Mouse (Mus musculus): ENCODE measurements around the gene Gdf9. TPM values are rescaled to one million over a fixed set of nuclear protein-coding genes. Genes with fewer than 3 reads are reported as not detected.

The Gdf9 gene
- total RNA-seq, 2 experiments from 2014 or later = 0.52 to 0.80 TPM

DNA sequence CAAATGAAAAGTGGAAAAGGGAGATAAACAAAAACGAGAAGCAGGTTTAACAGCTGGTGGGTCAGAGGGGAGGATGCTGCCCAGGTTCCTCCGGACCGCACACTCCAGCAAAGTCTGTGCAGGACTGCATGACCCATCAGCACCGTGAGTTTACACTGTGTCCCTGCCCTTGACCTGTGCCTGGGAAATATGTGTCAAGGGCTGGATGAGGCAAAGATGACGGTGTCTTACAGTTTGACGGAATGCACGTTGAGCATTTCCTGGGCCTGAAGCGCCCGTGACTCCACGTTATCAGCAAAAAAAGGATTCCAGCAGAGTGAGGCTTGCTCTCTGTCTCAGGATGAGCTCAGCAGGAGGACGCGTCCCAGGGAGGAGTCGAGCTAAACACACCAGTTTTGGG lies 14.7 kb downstream of the Gdf9 start:
- DNase-seq = no peak

DNA sequence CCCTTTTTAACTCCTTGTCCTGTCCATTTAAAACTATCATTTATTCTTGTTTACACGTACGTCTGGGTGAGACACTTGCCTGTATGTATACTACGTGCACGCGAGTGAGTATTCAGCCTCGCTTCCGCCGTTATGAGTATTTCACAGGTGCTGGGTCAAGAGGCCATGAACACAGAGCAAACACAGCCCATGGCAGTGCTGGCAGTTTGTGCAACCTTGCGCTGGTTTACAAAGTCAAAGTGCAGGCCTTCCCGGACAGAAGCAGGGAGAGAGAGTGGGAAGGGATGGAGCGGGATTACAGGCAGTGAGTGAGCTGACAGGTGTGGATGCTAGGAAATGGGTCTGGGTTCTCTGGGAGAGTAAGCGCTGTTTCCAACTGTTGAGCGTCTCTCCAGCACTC lies 15.4 kb downstream of the Gdf9 start:
- DNase-seq = no peak

DNA sequence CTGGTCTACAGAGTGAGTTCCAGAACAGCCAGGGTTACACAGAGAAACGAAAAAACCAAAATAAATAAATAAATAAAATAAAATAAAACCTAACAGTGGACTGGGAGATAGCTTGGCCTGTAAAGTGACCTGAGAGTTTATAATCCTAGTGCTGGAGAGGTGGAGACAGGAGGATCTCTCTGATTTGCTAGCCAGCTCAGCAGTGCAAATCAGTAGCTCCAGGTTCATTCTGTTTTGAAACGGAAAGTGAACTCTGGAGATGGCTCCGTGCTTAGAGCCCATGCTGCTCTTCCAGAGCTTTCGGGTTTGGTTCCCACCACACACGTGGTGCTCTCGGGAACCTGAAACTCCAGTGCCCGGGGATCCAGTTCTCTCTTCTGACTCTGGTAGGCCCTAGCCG lies 17.2 kb downstream of the Gdf9 start:
- DNase-seq = no peak

DNA sequence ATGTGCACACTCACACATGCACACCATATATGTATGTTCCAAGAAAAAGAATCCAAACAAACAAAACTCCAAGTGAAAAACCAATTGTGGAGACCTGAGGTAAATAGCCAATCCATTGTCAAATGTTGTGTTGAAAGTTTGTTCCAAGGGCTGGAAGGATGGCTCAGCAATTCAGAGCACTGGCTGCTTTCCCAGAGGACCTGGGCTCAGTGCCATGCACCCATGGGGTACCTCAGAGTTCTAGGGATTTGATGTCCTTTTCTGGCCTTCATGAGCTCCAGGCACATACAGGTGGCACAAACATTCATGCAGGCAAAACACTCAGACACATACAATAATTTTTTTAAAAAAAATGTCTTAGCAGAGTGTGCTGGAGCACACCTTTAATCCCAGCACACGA lies 17.7 kb downstream of the Gdf9 start:
- peak; percentile 78 to 86 for DNase-seq

DNA sequence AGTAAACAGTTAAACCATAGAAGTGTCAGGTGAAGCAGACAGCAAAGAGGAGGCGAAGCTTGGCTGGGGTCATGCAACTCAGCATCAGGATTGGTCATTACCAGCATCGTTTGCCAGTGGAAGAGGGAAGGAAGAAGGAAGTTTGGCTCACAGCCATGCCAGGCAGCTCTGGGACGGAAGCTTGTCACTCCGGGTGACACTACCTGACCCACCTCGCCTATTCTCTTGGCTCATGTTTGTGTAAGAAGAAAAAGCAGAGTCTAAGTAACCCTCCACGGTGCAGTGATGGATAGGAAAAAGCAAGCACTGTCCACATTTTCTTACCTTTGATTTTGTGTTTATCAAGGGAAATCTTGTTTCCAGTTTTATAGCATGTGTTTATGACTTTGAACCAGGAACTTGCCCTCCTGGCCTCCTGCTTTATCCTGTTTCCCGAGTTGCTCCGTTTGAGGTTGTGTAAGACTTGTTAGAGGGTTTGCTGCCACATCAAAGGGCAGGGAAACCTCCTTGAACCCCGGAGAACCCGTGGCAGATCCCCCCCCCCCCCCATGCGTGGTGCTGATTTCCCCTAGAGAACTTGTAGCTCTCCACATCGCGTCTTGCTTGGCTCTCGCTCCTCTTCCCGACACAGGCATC lies 19.4 kb downstream of the Gdf9 start:
- no peak for DNase-seq

DNA sequence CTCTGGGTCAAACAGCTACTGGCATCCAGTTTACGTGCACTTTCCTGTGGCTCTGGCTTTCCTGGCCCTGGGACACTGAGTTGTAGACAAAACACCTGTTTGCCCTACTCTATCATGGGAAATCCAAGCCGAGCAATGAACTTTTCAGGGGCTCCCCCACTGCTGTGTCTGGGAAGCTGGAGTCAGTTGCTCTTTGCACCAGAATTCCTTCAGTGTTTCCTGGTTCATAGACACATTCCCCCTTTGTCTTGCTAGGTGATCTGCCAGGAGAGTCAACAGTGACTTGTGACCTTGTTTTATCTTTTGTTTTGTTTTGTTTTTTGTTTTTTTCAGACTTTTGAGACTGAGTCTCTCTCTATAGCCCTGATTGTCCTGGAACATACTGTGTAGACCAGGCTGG lies 20.5 kb downstream of the Gdf9 start:
- DNase-seq = no peak

DNA sequence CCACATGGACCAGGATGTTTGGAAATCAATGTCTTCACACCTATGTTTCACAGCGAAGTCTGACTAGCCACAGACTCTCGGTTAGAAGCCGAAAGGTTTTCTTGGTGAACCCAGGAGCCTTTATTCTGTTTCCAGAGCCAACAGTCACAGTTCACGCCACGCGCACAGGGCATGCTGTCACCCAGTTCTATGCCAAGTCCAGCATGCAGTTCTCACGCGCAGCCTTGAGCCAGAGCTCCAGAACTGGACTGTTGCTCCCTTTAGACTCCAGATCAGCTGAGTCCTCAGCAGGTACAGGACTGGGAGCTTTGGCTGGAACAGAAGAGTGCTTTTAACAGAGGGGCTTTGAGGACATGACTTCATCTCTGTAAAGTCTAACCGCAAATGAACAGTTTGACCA lies 21.6 kb downstream of the Gdf9 start:
- peak in 1 of 2 experiments; percentile 49 for DNase-seq

DNA sequence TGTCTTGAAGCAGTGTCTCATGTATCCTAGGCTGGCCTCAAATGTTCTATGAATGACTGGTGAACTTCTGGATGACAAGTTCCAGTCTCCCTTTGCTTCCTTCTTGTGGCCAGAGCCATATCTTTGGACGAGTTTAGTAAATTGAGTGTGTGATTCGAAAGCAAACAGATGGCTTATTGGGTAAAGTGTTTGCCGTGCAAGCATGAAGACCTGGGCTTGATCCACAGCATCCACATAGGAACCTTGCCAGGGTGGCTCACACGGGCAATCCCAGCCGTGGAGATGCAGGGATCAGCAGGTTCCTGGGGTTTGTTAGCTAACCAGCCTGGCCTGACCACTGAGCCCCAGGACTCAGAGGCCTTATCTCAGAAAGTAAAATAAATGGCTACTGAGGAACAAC lies 22.2 kb downstream of the Gdf9 start:
- no peak for DNase-seq

DNA sequence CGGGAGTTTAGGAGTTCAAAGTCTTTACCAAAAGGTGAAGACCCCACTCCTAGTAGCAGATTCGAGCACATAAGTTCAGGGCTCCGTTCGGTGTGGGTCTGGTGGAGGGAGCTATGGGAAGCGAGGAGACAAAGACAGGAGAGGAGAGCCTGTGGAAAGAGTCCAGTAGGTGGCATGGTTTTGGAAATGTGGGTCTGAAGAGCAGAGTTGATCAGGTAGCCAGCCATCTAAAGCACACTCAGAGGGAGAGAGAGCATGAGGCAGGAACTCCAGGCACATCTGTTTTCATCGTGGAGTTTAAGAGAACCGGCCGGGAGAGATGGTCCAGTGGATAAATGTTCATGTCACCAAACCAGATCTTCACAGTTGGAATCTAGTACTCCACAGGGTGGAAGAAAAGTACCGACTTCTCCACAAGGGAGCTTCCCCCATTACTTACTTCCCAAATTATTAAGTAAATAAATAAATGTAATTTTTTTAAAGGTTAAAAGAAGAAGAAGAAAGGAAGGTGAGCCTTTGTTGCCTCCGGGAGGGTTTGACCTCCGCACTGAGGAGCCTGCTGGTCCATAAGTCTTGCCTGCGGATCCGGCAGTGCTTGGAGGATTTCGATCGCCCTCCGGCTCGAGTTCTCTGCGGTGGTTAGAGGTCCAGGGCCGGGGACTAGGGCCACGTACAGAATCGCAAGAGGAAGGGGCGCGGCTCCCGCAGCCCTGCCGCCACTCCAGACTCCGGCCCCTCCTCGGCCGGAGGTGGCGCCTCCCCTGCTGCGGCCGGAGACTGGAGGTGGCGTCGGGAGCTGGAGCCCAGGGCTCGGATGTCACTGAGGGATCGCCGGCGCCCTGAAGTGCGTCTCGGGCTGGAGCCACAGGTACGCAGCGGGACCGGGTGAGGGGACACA lies 25.9 kb downstream of the Gdf9 start, which contains the start of the genes Gm10447 and Shroom1:
Gm10447 (minus strand) TSS at position 637 of the 898 bp plus-strand sequence.
Shroom1 (plus strand) TSS at position 732 of the 898 bp plus-strand sequence.
- peak; percentile 66 to 75 for DNase-seq

DNA sequence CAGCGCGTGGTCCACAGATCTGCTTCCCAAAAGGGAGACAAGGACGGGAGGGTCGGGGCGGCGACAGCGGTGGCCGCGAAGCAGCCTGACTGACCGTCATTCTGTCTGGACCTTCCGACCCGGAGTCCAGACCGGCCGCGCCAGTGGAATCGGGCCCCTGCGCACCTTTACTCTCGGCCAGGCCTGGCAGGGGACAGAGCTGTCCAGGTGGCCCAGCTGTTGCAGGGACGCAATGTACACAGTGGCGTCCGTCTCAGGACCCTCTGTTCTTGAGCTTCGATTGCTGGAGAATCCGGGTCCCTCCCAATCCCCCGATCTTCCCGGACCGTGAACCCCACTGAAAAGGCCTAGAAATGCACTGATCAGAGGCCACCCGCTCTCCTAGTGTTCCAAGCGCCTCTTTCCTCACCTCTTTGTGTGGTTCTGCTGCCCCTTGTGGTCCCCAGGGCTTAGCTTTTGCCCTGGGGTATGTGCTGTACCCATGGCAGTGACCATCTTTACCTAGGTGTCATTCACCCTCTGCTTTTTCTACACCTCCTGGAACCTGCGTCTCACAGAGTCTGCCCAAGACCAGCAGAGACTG lies 26.6 kb downstream of the Gdf9 start:
- DNase-seq = peak in 1 of 2 experiments; percentile 34

DNA sequence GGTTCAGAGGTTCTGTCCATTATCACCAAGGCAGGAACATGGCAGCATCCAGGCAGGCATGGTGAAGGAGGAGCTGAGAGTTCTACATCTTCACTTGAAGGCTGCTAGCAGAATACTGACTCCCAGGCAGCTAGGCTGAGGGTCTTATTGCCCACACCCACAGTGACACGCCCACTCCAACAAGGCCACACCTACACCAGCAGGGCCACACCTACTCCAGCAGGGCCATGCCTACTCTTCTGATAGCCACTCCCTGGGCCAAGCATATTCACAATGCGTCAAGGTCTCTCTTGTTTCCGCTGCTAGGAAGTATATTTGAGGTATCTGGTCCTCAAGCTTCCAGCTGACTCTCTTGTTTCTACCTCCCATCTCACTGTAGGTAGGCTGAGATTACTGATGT lies 28.2 kb downstream of the Gdf9 start:
- DNase-seq = no peak

DNA sequence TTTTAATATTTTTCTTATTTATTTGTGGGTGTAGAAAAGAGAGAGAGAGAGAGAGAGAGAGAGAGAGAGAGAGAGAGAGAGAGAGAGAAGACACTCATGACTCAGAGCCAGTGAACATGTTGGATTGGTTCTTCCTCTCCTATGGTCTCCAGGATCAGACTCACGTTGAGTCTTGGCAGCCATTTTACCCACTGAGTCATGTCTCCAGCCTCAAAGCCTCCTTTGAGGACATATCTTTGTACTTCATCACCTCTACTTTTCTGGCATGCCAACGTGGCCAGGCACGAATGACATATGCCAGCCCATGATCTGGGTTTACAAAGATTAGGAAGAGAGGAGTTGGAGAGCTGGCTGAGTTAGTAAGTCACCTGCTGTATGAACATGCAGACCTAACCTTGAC lies 29.4 kb downstream of the Gdf9 start:
- no peak for DNase-seq

DNA sequence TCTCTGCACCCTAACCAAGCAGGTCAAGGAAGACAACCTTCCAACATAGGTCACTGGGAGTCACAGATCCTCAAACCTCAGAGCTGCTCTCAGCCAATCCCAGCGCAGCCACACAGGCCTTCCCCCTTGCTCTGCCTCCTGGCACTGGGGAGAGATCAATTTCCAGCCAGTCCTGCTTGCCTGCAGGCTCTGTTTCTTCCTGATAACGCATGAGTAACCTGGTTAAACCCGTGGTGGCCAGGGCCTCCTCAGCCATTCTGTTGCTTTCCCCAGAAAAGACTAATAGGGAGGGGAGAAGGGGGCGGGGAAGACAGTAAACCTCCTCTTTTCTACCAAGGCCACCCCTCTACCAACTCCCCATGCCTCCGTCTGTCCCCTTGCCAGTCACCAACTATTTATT lies 30.9 kb downstream of the Gdf9 start:
- DNase-seq = no peak

DNA sequence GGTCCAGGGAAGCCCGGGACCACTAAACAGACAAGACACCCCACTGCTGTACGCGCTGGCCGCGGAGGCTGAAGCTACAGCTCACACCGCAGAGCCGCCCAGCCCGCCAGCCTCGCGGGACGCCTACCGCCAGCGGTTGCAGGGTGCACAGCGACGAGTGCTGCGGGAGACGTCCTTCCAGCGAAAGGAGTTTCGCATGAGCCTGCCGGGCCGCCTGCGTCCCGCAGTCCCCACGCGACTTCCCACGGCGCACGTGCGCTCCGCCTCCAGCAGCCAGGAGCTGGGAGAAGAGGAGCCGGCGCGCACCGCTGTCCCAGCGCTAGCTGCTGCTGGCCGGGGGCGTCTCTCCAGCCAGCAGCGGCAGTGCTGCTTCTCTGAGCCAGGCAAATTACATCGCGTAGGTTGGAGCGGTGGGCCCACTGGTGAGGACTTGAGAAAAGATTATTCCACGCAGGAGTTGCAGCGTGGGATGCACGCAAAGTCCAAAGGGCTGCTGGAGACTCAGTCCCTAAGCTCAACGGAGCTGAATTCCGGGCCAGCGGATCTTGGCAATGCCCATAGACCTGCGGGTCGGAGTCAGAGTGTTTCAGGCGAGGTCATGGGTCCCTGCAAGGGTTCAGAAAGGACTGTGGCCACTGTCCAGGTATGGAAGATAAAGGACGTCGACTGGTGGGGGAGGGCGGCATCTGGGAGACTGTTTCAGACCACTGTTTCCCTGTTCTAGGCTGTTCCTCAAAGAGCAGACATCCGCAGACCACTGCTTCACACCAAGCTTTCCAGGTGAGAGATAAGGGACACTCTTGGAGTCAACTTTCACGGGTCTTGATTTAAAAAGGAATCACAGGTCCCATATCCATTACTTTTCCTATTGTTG lies 33.0 kb downstream of the Gdf9 start:
- DNase-seq = no peak

DNA sequence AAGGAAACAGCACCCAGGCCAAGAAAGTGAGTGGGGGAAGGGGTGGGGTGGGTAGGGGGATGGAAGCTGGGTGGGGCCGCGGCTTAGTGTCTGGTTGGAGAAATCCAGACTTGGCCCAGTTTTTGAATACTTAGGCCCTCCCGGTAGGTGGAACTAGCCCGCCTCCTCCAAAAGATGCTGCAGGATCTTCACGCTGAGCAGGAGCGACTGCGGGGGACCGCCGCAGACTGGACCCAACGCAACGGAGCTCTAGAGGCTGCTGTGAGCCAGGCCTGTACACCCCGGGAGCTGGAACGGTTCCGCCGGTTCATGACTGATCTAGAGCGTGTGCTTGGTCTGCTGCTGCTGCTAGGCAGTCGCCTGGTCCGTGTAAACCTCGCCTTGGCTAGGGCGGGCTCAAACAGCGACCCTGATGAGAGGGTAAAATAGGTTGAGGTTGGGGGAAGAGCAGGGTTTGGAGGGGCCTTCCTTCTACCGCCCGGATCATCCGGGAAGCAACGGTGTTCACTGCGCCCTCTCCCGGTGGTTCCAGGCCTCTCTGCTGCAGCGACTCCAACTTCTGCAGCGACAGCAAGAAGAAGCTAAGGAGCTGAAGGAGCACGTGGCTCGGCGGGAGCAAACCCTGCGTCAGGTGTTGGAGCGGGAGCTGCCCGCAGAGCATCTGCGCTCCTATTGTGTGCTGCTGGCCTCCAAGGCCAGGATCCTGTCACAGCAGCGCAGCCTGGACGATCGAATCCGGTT lies 35.6 kb downstream of the Gdf9 start:
- DNase-seq = peak; percentile 72 to 88

DNA sequence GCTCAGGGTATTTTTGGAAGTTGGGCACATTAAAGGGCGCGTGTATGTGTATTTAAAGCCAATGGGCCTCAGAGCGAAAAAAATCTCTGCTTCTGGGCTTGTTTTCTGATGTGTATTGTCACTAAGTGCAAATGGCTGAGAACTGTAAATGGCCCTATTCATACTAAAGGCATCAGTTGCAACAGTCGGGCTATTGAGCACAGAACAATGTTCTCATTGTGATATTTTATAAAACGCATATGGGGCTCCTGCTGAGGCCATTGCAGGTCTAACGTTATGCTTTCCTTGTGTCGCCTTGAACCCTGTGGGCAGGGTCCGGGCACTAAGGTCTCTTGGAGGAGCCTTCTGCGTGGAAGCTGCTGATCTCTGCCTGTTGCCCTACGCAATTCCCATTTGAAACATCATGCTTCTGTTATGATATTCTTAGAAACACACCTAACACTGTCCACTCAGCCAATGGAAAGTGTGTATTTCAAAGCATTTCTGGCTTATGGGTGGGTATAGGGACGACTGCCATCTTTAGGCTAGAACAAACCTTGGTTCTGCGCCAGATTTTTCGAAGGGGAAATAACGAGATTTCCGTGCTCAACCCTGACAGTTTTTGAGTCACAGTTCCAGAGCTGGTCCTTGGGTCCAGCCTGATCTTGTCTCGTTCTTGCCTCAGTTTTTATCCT lies 38.6 kb downstream of the Gdf9 start:
- DNase-seq = no peak

DNA sequence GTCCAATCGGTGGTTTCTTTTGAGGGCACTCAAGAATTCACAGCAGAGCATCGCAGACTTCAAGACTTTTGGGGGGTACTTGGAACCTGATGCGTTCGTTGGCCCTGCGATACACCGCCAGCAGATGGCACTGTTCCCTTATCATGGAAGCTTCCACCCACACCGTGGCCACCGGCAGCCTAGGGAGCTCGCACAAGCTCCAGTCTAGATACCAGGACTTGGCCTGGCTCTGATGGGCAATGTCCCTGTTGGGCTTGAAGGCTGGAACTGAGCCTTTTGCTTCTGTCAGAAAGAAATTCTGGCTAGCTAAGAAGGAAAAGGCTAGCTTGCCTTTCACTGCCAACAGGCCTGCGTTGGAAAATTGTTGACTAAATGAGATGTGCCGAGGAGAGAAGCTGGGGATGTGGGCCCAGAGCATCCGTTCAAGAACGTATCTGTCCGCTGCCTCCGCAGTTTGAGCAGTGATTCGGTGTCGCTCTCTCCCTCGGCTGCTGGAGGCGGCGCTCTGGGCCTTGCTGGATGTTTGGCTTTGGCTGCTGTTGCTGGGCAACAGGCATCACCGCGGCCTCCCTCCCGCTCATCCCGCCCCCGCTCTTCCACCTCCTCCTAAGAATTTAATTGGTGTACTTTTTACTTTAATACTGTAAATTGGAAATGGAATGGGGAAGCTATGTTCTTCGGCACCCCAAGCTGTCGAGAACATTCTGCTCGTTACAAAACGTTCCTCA lies 39.3 kb downstream of the Gdf9 start, which contains the start of gene Gm9837:
Gm9837 (minus strand) TSS at position 512 of the 728 bp plus-strand sequence.
- DNase-seq = peak; percentile 91 to 97

DNA sequence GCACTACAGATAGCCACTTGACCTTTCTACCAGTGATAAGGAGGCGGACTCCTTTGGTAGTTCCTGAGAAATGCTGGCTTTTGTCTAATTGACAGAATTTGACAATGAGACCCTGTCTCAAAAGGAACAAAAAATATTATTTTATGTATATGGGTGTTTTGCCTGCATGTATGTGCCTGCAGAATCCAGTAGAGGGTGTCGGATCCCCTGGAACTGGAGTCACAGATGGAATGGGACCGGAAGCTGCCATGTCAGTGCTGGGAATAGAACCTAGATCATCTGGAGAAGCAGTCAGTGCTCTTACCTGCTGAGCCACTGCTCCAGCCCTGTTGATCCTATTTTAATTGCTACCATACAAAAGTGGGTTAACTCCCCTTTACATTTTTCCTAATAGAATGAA lies 41.9 kb downstream of the Gdf9 start:
- DNase-seq = no peak

DNA sequence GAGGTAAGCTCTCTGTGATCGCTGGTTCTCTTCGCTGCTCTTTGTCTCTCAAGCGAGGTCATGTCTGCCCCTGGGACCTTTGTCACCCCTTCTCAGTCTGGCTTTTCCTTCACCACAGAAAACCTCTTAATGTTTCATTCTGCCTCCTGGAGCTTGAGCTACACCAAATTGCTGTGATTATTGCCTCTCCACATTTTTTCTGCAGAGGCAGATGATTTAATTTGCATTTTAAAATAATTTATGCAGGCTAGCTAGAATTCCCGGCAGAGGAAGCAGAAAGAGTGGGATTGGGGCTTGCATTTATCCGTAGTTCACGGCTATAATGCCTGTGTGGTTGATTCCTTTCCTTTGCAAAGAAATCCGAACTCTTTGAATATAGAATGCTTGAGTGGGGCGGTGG lies 44.8 kb downstream of the Gdf9 start:
- DNase-seq = no peak

DNA sequence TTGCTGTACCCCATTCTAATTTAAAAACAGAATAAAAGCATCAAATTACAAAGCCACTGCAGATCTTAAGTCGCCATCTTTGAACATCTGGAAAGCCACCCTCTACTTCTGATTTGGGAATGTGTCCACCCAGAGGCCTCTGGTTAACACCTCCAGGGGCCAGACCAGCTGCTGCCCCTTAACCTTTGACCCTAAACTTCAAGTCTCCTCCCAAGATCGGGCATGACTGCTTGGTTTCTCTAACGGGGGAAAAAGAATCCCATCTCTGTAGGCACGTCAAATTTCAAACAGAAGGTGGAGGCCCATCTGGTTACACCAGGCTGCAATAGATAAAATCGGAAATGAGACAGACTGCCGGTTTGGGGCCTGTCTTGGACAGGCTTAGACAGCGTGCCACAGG lies 47.0 kb downstream of the Gdf9 start:
- no peak for DNase-seq
